Mouse (Mus musculus) liver, embryonic 14.5 days (tissue): ENCODE measurements around the gene Vps35l. TPM values are rescaled to one million over a fixed set of nuclear protein-coding genes. Genes with fewer than 3 reads are reported as not detected.
A peak's percentile ranks its signal among the peaks of the same experiment; 100 is the strongest.

Experiments
- ATAC-seq: fragments of 200-750 bp; cut with Nextera tagmentation; 2 replicates; pipeline ENCODE4 v1.8.0; 2017; ENCODE audit warnings: moderate number of reproducible peaks, mild to moderate bottlenecking, moderate library complexity; ENCODE audit not compliant: insufficient read depth
- DNase-seq, 3 experiments: peaks; one replicate each; pipeline ENCODE4 v3.0.0-alpha.2; 2012 to 2013; ENCODE audit warnings: low read depth in 3 of 3, low spot score in 3 of 3
- H3K27ac ChIP-seq: fragments of 300-500 bp; sonication (generic); 2 replicates; pipeline ENCODE4 v1.5.1; 2014; ENCODE audit warnings: moderate library complexity, mild to moderate bottlenecking, control low read depth, inconsistent platforms
- H3K27me3 ChIP-seq: fragments of 300-500 bp; sonication (generic); 2 replicates; pipeline ENCODE4 v1.6.1; 2014; ENCODE audit warnings: mild to moderate bottlenecking, low read length, moderate library complexity; ENCODE audit not compliant: control insufficient read depth, insufficient read depth
- H3K36me3 ChIP-seq: fragments of 300-500 bp; sonication (generic); replicated peaks from 2 replicates; pipeline ENCODE4 v1.6.1; 2014; ENCODE audit warnings: low read depth; ENCODE audit not compliant: control insufficient read depth, insufficient read depth
- H3K4me1 ChIP-seq, 2 experiments: fragments of 200-500 bp in 1 of 2; fragments of 300-500 bp in 1 of 2; sonication (generic) in 1 of 2; replicated peaks; 2 replicates each; pipeline ENCODE4 v1.6.1; 2012 to 2014; ENCODE audit warnings: antibody characterized with exemption in 1 of 2, inconsistent platforms in 1 of 2, low read length in 1 of 2; ENCODE audit not compliant: control insufficient read depth in 2 of 2, insufficient read depth in 2 of 2
- H3K4me2 ChIP-seq: fragments of 300-500 bp; sonication (generic); 2 replicates; pipeline ENCODE4 v1.6.1; 2014; ENCODE audit warnings: low read depth, mild to moderate bottlenecking, control low read depth, moderate library complexity
- H3K4me3 ChIP-seq, 2 experiments: fragments of 200-500 bp in 1 of 2; fragments of 300-500 bp in 1 of 2; sonication (generic) in 1 of 2; 2 replicates each; pipeline ENCODE4 v1.5.1; 2012 to 2014; ENCODE audit warnings: low read depth in 2 of 2, low read length in 2 of 2, mild to moderate bottlenecking in 2 of 2, control low read depth in 1 of 2, inconsistent platforms in 1 of 2, moderate library complexity in 1 of 2; ENCODE audit not compliant: insufficient read depth in 1 of 2
- H3K9ac ChIP-seq: fragments of 300-500 bp; sonication (generic); replicated peaks from 2 replicates; pipeline ENCODE4 v1.6.1; 2014; ENCODE audit warnings: mild to moderate bottlenecking, control low read depth, moderate library complexity
- H3K9me3 ChIP-seq: fragments of 300-500 bp; sonication (generic); 2 replicates; pipeline ENCODE4 v1.6.1; 2016; ENCODE audit warnings: low read length, mixed read lengths; ENCODE audit not compliant: control insufficient read depth
- CTCF ChIP-seq: IDR thresholded peaks from 2 replicates; pipeline ENCODE4 v1.5.1; 2016; ENCODE audit warnings: antibody characterized with exemption, low read depth, control low read depth
- EP300 ChIP-seq: IDR thresholded peaks from 2 replicates; pipeline ENCODE4 v1.6.1; 2016; ENCODE audit warnings: antibody characterized with exemption, low read depth
- WGBS: fragments of 180-500 bp; shearing (Covaris S2); extraction: QIAGEN DNeasy Blood & Tissue Kit; methylation state at CpG from one replicate; pipeline ENCODE4 v1.1.7; 2014; ENCODE audit not compliant: insufficient replicate concordance; 5-methylcytosine and 5-hydroxymethylcytosine counted together
- polyA plus RNA-seq, 2 experiments: library from polyadenylated mRNA; depleted of rRNA in 1 of 2; stranded (reverse) in 1 of 2; unstranded in 1 of 2; fragments of >200 nt; fragmentation: Nextera tagmentation in 1 of 2; extraction: Ambion mirVana in 1 of 2; gene quantifications; 2 replicates each; pipeline versions ENCODE4 v1.2.1 to v1.2.3; 2012 to 2014

Vps35l gene
- polyA plus RNA-seq, 2 experiments: 26.1 to 33.2 TPM

GRCm38 (mm10) chr7:118854606-118855005 lies 114.6 kb downstream of the Vps35l start:
- Histone ChIP-seq H3K27me3 (no peaks in the 10 kb centered on the region), H3K36me3 (peaks cover 3% of the 10 kb centered on the region), H3K4me3 (peak overlapping the region; percentile 82 to 89), H3K4me1 (peaks cover 2 to 7% of the 10 kb centered on the region in 2 experiments; a peak in 3 of 4 replicates), H3K4me2 (peak overlapping the region; percentile 80), H3K9ac (peak overlapping the region; percentile 80), H3K27ac (no peak overlapping the region), H3K9me3 (no peaks in the 10 kb centered on the region)
- ATAC-seq (no peak), DNase-seq (no peak)
- 6% methylated on average over 3 of the region's 3 CpGs for WGBS
- TF ChIP-seq CTCF: no peak
- no peak for TF ChIP-seq EP300

DNA sequence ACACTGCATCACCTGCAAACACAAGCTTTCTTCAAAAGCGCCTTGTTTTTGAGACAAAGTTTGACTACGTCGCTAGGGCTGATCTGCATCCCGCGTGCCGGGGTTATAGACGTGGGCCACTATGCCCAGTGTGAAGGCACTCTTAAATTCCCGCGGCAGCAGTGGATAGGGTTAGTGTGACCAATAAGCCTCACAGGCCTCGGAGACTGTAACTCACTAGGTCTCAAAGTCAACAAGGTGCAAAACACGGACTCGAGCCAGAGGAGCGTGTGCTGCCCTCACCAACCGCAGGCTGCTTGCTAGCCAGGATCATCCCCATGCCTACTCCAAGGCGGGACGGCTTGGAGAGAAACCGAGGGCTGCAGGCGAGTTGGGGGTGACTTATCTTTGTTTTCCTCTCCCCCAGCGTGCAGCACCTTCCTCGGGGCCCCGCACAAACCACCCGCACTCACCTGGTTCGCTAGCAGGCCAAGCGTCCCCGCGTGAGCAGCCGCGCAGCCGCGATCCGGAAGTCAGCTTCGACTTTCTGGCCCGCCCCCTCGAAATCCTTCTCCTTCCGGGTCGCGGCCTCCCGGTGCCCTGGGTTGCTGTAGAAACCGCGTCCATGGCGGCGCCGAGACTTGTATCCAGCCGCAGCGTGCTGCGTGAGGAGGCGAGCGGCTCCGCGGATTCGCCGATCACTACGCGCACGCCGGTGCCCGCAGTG lies 115.3 kb downstream of the Vps35l start, which contains the start of gene Iqck:
TSS of gene Iqck (plus strand) at position 582 of the 706 bp plus-strand sequence.
- DNase-seq (peak; percentile 75 to 79 (median 77)), ATAC-seq (peak; percentile 93)
- Histone ChIP-seq H3K36me3 (peaks cover 3% of the 10 kb centered on the region), H3K27ac (no peak within 1 kb of the TSS), H3K4me2 (peak within 1 kb of the TSS; percentile 80), H3K4me1 (peaks cover 2 to 7% of the 10 kb centered on the region in 2 experiments; a peak in 3 of 4 replicates), H3K27me3 (no peaks in the 10 kb centered on the region), H3K4me3 (peak within 1 kb of the TSS; percentile 82 to 89), H3K9me3 (no peaks in the 10 kb centered on the region), H3K9ac (peak within 1 kb of the TSS; percentile 80)
- WGBS: under 1% methylated on average over 57 of the region's 57 CpGs
- TF ChIP-seq EP300 (no peak), CTCF (peak; percentile 7; the same call in 1 of the 2 replicates)

- H3K9me3 ChIP-seq: no peaks in the 10 kb centered on the region
- no peak within 1 kb of the TSS for H3K27ac ChIP-seq
- TF ChIP-seq CTCF: no peak
- no peak for TF ChIP-seq EP300
- no peaks in the 10 kb centered on the region for H3K27me3 ChIP-seq
- peak within 1 kb of the TSS; percentile 80 for H3K9ac ChIP-seq
- peak within 1 kb of the TSS; percentile 80 for H3K4me2 ChIP-seq
- peaks cover 3% of the 10 kb centered on the region for H3K36me3 ChIP-seq
- H3K4me3 ChIP-seq: peak within 1 kb of the TSS; percentile 82 to 89
- peaks cover 2 to 7% of the 10 kb centered on the region in 2 experiments; a peak in 3 of 4 replicates for H3K4me1 ChIP-seq
- DNase-seq: no peak
- WGBS: under 1% methylated on average over 46 of the region's 46 CpGs
- peak; percentile 81 for ATAC-seq
These were observed 115.9 kb downstream of the Vps35l start, which contains the start of gene Knop1 for GRCm38 (mm10) chr7:118855877-118856304. TSS of gene Knop1 (minus strand) at chr7:118856254.

GRCm38 (mm10) chr7:118858640-118859039 lies 118.6 kb downstream of the Vps35l start:
- Histone ChIP-seq H3K4me3 (no peak overlapping the region), H3K4me1 (peaks cover 2 to 7% of the 10 kb centered on the region in 2 experiments; a peak in 3 of 4 replicates), H3K9me3 (no peaks in the 10 kb centered on the region), H3K9ac (no peak overlapping the region), H3K36me3 (no peaks in the 10 kb centered on the region), H3K4me2 (no peak overlapping the region), H3K27me3 (no peaks in the 10 kb centered on the region), H3K27ac (no peak overlapping the region)
- 53% methylated on average over 1 of the region's 1 CpGs for WGBS
- ATAC-seq: no peak
- no peak for DNase-seq
- TF ChIP-seq EP300: no peak
- no peak for TF ChIP-seq CTCF

DNA sequence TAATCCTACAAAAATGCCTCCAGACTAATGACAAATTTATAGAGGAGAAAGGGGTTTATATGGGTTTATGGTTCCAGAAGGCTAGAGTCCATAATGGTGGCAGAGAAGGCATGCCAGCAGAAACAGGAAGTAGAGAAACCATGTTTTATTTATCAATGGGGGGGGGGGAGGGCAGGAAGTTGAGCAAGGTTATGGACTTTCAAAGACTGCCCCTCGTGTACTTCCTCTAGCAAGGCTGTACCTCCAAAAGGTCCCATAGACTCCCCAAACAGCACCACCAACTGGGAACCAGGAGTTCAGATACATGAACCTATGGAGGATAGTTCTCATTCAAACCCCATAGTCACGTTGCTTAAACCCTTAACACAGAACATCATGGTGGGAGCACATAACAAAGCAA lies 125.3 kb downstream of the Vps35l start:
- Histone ChIP-seq H3K4me1 (no peaks in the 10 kb centered on the region), H3K9me3 (no peaks in the 10 kb centered on the region), H3K9ac (no peak overlapping the region), H3K36me3 (no peaks in the 10 kb centered on the region), H3K27ac (no peak overlapping the region), H3K27me3 (no peaks in the 10 kb centered on the region), H3K4me3 (no peak overlapping the region), H3K4me2 (no peak overlapping the region)
- DNase-seq: no peak
- 47% methylated on average over 2 of the region's 2 CpGs for WGBS
- no peak for TF ChIP-seq EP300
- no peak for TF ChIP-seq CTCF
- ATAC-seq: no peak
